Mouse (Mus musculus) NIH3T3 (cell line): ENCODE measurements around the gene Gas6.

Experiments used
- DNase-seq: peaks from one replicate; pipeline ENCODE4 v3.0.0-alpha.2; 2012; ENCODE audit warnings: low read depth

Gene Gas6

DNA sequence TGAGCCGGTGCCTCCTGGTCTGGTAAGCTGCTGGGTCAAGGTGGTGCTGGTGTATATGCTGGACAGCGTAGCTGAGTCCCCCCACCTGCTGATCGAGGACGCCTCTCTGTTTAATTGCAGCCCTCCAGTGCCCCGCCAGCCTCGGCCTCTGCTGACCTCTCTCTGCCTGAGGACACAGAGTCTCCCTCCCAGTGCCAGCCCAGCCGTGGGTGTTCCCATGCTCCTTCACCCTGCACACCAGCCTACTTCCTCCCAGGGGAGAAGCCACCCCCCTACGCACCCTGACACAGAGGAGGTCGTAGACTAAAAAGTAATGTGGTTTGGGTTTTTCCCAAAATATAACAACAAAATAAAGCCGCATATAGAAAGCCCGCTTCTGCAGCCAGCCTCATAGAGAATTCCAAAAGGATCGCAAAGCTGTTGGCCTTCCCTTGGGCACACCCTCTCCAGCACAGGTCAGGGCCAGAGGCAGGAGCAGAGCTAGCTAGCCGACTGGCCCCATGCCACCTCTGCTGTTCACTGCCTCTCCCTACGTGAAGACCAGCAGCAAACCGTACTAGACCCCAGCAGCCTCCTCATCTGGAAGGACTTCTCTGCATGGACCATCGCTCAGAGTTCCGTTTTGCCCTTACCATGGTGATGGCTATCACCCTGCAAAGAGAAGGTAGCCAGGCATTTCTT, 33.1 kb downstream of the Gas6 start:
- DNase-seq, result no peak

DNA sequence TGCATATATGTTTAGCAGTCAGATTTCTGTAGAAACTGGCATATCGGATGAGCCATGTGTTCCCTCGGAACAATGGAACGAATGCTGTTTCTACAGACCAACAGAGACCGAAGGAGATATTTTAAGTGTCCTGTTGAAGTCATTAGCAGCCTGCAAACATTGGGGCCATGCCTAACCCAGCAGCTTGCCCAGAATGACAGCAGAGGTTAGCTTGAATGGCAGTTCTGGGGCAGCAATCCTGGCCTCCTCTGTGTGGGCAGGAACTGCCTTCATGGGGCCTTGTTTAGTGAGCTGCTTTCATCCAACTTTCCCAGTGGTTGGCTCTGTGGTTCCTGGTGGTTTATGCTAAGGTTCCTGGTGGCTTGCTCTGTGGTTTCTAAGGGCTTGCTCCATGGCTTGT, 34.9 kb downstream of the Gas6 start:
- no peak for DNase-seq

DNA sequence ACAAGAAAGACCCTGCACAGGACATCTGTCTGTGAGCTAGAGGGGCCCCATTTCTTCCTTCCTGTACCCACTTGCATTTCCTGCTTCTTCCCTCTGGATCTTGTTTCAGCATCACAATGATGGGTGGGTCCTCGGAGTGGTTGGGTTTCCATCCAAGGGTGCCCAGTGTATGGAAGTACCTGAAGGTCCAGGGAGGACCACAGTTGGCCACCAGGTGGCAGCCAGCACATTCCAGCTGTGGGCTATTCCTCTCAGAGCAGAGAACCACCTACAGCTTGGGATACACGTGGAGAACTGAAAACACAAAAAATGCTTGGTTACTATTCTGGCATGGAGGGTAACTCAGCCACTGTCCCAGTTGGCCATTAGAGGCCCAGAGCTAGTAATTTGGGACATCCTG, 39.0 kb downstream of the Gas6 start:
- peak; percentile 84 for DNase-seq

DNA sequence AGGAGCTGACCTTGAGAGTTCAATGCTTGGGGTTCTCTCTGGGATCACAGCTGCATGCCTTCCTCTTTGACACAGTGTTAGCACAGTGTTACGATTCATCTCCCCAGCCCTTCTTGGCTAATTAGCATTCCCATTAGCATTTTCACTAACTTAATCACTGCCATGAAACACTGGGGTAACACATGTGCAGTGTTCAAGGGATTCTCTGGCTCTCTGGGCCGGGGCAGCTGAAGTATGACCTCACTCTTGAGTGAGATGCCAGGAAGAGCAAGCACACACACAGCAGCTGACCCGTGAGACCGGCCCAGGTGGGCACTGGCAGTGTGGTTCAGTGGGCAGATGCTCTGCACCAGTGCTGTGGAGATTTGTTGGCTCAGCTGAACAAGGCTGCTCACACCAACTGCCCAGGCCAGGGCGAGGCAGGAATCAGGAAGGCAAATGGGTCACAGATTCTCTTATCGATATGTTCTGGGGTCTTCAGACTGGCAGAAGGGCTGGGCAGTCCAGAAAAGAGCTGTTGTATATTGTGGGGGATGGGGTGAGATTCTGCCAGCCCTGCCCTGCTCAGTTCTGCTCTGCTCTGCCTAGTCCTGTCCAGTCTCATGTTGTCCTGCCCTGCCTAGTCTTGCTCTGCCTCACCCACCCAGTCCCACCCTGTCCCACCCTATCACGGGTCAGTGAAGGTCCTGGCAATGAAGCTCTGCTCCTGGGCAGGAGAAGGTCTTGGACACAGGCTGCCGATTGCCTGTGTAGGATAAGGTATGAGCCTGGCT, 39.8 kb downstream of the Gas6 start:
- DNase-seq, result no peak

DNA sequence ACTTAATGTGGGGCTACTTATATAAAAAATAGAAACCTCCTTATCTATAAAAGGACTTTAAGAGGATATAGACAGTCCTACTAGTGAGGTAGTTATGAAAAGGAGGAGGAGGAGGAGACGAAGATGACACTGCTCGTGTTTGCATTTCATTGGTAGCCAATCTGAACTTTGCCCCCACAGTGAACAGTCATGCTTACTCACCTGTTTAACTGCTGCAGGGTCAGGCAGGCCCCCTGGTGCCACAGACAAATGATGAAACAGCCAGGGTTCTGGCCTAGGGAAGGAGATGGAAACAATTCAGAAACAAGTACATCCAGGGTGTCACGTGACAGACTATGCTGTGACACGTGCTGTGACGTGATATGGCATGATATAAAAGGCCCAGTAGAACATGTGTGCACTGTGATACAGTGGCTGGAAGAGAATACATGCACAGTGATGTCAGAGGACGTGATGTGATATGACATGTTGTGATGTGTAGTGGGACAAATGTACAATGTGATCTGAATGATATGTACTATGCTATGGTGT, 42.5 kb downstream of the Gas6 start:
- peak; percentile 40 for DNase-seq

DNA sequence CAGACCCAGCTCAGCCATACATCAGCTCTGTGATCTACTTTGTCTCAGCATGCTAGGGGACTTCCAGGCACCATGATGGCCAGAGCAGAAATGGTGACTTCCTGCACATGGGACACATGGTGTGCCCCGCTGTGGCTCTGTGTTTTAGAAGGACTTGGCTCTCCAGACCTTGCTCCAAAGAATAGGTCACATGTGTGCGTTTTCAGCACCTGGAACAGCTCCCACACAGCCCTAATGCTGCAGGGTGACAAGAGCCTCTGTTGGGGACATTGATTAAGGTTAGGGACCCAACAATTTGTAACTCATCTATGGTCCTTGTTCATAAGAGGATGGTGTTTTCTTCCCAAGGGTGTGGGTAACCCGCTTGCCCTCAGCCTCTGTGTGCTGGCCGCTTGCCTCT, 46.1 kb downstream of the Gas6 start:
- DNase-seq, result peak; percentile 55

DNA sequence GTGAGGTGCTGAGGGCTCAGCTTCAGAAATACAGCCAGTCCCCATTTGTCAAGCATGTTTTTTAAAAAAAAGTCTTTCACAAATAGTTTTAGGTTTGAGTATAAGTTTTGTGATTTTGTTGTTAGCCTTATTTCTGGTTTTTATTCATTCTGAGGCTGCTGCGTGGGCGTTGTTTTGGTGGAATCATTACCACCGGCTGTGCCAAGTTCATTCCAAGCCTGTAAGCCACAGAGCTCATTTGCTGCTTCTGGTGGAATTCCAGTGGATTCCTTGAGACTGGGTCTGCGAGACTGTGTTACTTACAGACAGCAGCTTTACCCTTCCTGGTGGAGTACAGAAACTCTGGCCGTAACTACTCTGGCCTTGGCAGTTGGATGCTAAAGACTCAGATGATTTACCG, 47.8 kb downstream of the Gas6 start:
- peak; percentile 33 for DNase-seq

DNA sequence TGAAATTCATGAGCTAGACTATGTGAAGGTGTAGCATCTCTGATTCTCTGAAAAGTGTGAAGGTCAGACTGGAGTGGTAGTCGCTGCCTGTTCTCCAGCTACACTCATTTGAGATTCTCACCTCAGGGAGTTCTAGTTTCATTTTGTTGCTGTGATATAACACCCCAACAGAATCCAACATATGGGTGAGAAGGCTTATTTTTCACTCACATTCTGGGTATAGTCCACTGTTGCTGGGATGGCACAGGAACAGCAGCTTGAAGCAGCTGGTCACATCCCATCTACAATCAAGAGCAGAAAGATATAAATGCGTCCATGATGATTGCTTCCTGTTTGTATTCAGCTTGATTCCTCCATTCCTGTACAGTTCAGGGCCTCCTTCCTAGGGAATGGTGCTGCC, 52.1 kb downstream of the Gas6 start:
- DNase-seq, result no peak

DNA sequence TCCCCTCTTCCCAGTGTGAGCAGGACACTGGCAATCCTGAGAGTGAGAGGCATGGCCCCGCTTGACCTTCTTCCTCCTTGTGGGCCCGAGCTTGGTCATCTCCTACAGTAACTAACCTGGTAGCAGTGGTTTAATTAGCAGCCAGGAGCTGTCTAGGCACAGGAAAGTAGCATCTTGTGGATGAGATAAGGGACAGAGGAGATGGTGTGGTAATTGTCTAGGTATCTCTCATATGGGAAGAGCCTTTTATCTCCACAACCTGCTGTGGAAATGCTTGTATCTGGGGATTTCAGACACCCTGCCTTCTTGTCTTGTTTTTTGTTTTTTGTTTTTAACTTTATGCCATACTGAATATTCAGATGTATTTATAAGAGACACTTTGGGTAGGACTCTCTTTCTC, 56.8 kb downstream of the Gas6 start:
- no peak for DNase-seq

DNA sequence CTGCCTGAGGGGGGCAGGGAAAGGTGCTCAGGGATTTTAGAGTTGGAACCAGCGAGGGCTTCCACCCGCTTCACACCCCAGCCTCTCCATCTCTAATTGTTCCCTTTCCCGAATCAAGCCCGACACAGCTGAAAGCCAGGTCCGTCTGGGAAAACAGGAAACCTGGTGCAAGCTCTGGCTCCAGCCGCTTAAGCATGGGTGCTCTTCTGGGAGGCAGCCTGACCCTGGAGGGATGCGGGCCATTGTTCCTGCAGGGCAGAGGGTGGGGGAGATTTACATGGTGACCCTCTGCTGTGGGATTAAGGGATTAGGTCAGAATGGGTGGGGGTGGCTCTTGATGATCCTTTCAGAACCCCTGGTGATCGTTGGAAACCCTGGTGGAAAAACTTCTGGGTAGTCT, 58.2 kb downstream of the Gas6 start:
- DNase-seq, result no peak

DNA sequence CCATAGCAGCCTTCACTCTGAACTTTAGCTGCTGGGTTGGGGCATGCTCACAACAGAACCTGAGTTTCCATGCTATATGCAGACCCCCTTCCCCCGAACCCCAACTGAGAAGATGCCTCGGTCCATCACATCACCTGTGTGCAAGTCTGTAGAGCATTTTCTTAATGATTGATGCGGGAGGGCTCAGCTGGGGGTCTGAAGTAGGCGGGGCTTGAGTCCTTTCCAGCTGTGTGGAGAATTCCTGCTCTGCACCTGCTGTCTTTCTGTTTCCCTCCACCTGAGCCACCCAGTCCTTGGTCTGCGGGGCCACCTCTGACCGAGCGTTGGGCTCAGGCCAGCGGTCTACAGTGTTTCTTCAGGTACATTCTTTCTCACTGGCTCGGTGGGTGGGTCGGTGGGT, 59.4 kb downstream of the Gas6 start, which contains the start of gene Tmem255b:
Gene Tmem255b, plus strand, starts transcription at position 301 of the 400 bp plus-strand sequence.
- no peak for DNase-seq

DNA sequence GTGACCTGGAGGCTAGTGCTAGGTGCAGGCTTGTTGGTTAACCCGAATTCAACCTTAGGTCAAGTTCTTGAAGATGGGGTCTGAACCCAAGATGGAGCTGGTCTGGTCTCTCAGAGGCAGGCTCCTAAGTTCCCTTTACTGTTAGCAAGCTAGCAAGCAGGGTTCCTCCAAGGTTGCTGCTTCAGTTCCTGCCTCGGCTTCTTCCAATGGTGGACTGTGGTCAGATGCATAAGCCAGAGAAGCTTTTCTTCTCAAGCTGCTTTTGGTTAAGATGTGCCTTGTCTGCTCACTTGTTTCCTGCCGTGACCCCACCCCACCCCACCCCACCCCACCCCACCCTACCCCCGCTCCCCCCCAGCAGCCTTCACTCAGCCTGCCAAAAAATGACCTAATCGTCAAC, 61.2 kb downstream of the Gas6 start:
- no peak for DNase-seq

DNA sequence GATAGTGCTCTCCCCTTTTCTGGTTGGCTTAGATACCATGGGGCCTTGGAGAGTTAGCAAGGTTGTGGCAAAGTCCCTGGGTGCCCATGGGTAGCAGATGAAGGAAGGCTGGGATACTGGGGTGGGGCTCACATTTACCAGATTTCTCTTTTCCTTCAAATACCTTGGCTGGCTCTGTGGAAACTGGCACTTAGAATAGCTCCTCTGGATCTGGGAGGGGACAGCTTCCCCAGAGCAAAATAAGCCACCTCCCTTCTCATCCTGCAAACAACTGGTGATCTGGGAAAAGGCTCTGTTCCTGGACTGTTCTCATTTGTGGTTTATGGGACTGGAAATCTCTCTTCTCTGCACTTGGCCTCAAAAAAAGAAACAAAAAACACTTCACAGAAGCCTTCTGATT, 63.4 kb downstream of the Gas6 start:
- no peak for DNase-seq

DNA sequence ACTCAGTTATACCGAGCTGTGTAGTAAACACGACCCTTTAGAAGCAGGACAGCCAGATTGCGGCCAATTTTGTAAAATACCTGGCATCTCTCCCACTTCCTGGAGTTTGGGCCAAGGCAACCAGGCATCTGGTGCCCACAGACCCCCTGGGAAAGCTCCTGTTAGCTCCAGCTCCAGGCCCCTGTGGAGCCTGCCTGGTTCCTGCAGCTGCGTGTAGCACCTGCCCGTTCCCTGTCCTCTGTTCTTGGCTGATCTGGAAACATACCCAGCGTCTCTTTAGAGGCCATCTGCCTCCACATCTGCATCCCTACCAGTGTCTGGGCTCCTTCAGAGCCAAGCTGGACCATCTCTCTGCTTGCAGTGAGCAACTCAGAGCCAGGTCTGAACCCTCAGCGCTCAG, 63.9 kb downstream of the Gas6 start:
- DNase-seq, result peak; percentile 20

DNA sequence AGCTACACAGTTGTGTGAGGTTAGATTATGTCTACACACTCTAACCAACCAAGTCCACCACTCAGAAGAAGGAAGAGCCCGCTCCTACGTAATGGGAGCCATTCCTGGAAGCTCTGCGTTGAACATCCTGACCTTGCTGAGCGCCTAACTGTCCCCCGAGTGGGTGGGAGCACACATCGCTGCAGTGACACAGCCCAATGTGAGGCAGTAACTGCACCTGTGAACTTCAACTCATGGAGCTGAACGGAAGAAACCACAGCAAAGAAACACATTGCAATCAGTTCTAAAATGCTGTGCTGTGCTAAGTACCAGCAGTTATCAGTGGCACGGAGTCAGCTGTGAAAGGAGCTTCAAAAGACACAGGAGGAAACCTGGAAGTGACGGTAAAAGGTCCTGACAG, 66.1 kb downstream of the Gas6 start:
- DNase-seq, result no peak

DNA sequence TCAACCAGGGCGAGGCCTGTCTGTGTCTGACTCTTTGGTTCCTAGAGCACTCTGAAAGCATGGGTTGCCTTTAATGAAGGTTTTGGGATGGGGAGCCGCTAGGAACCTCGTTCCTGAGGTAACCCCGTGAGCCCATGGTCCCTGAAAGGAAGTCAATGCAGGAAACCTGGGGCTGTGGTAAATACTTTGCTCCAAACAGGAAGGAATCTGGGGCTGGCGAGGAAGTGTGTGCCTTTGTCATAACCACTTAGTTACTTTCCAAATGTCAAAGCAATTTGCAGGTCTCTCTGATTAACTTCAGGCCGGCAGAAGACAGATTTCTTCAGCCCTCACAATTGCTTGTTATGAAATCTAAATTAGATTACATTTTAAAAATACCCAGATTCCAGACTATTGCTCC, 66.9 kb downstream of the Gas6 start:
- no peak for DNase-seq

DNA sequence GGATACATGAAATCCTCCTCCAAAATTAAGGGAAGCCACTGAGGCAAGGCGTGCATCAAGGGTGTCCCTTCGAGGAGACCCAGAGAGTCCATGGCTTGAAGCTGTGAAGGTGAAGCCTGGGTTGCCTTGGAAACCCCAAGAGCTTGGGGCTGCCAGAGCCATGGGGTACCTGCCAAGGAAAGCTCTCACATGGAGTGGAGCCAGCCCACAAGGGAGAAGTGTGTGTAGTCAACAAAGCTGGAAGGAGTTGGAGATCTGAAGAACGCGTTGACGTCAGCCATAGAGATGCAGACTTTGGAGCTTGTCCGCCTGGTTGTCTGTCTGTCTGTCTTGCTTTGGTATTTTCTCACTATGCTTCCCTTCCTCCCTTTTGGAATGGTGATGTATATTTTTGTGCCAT, 73.3 kb downstream of the Gas6 start:
- peak; percentile 13 for DNase-seq

DNA sequence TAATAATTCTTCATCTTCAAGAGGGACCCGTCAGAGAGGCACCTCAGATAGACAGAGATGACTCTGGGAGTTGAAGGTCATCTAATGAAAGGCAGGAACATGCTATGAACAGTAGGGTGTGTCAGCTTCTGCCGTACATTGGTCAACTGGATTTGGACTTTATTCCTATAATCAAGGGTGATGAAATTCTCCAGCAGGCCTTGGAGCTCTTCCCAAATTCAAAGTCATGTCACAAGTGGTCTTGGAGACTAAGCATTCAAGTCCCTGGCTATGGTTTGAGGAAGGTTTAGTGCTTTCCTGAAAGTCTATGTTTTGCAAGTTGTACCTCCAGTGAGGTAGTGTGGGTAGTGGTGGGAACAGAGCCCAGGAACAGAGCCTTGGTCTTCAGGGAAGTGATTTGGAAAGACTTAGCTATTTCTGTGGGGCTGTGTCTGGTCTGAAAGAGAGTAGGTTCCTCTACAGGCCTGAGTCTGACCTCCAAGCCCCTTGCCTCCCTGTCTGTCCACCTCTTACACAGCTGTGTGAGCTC, 75.1 kb downstream of the Gas6 start:
- DNase-seq, result no peak

DNA sequence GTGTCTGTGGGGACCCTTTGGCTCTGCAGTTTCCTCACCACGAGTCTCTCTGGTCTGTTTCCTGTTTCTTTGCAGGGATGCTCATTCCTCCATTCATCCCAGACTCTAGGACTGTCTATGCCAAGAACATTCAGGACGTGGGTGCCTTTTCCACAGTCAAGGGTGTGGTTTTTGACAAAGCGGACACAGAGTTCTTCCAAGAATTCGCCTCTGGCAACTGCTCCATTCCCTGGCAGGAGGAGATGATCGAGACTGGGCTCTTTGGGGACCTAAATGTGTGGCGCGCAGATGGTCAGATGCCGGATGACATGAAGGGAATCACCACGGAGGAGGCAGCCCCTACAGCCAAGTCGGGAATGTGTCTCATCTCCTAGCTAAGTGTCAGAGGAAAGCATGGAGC, 78.4 kb downstream of the Gas6 start:
- DNase-seq, result no peak
